ENCODE assay signal across 9 mouse cellular contexts in genomic region chr16:29198461-29198860, GRCm38 (mm10). TPM values are rescaled to one million over a fixed set of nuclear protein-coding genes. Genes with fewer than 3 reads are reported as not detected.
A peak's percentile ranks its signal among the peaks of the same experiment; 100 is the strongest.
DNase-seq lines count a peak whose midpoint lies in the region; ATAC-seq and TF ChIP-seq lines count a peak whose summit lies in the region.
"Had no signal": no experiment of that assay in that cellular context is flagged by ENCODE, and none has a peak within 500 bp of the region (broad histone marks: within the 10 kb centered on the region; RNA-seq: fewer than 3 reads in every experiment).

No protein-coding gene starts in this region.

- peak; percentile 77 for ATAC-seq in intestine, embryonic 14.5 days (replicated peaks; ENCODE audit: low FRiP score, low TSS enrichment, low read depth)
- no peak for ATAC-seq in intestine, postnatal 0 days
- ATAC-seq in heart, embryonic 14.5 days (ENCODE audit: insufficient number of reproducible peaks, insufficient read depth, low FRiP score, low read depth): no peak
- no peak for ATAC-seq in megakaryocyte-erythroid progenitor cell, adult 5-6 weeks (replicated peaks; ENCODE audit: low FRiP score, low TSS enrichment, poor library complexity, severe bottlenecking)

- peak; percentile 61 for DNase-seq in intestine, embryonic 14.5 days (ENCODE audit: low spot score)
- peak; percentile 54 for DNase-seq in embryo, embryonic 11 days
- DNase-seq in lung, postnatal 4 days: peak; percentile 11 to 35
- DNase-seq in thymus, postnatal 14 days: no peak
- no peak for DNase-seq in adrenal gland, postnatal 10 days

- no peaks in the 10 kb centered on the region for H3K9me3 ChIP-seq in intestine, embryonic 14.5 days (ENCODE audit: control insufficient read depth, low read length)
- no peaks in the 10 kb centered on the region for H3K9me3 ChIP-seq in intestine, postnatal 0 days (ENCODE audit: control insufficient read depth)
- H3K9me3 ChIP-seq in heart, embryonic 14.5 days (ENCODE audit: control insufficient read depth, low read length): no peaks in the 10 kb centered on the region
- H3K9me3 ChIP-seq: midbrain, embryonic 12.5 days had no signal

- H3K4me2 ChIP-seq in intestine, embryonic 14.5 days (ENCODE audit: low read length): no peak overlapping the region
- no peak overlapping the region for H3K4me2 ChIP-seq in intestine, postnatal 0 days (replicated peaks; ENCODE audit: low read depth)
- peak overlapping the region; percentile 14; the same call in 1 of the 2 replicates for H3K4me2 ChIP-seq in heart, embryonic 14.5 days (ENCODE audit: low read length)
- H3K4me2 ChIP-seq: midbrain, embryonic 12.5 days had no signal

- H3K9ac ChIP-seq in intestine, embryonic 14.5 days (ENCODE audit: low read length): no peak overlapping the region
- H3K9ac ChIP-seq in intestine, postnatal 0 days (ENCODE audit: low read depth, low read length): no peak overlapping the region
- H3K9ac ChIP-seq in heart, embryonic 14.5 days (ENCODE audit: low read length): no peak overlapping the region
- H3K9ac ChIP-seq: midbrain, embryonic 12.5 days had no signal

- no peak overlapping the region for H3K4me3 ChIP-seq in intestine, embryonic 14.5 days (ENCODE audit: low read depth, low read length)
- no peak overlapping the region for H3K4me3 ChIP-seq in intestine, postnatal 0 days (ENCODE audit: low read depth, low read length)
- no peak overlapping the region for H3K4me3 ChIP-seq in heart, embryonic 14.5 days (ENCODE audit: control insufficient read depth in 1 of 2, insufficient read depth in 1 of 2, low read depth in 1 of 2, low read length in 2 of 2)
- H3K4me3 ChIP-seq: midbrain, embryonic 12.5 days had no signal

- WGBS in intestine, embryonic 14.5 days: 4% methylated on average over 5 of the region's 5 CpGs
- WGBS in intestine, postnatal 0 days: 24% methylated on average over 5 of the region's 5 CpGs
- 4% methylated on average over 5 of the region's 5 CpGs for WGBS in heart, embryonic 14.5 days

- H3K36me3 ChIP-seq in intestine, embryonic 14.5 days (ENCODE audit: control insufficient read depth, insufficient read depth, low read length): no peaks in the 10 kb centered on the region
- H3K36me3 ChIP-seq in intestine, postnatal 0 days (ENCODE audit: control insufficient read depth, insufficient read depth): no peaks in the 10 kb centered on the region
- H3K36me3 ChIP-seq in heart, embryonic 14.5 days (ENCODE audit: control insufficient read depth, insufficient read depth, low read length): no peaks in the 10 kb centered on the region
- H3K36me3 ChIP-seq: midbrain, embryonic 12.5 days had no signal

- no peak for TF ChIP-seq CTCF in intestine, postnatal 0 days (IDR thresholded peaks at IDR 0.05; ENCODE audit: low read depth)

- H3K27me3 ChIP-seq in intestine, embryonic 14.5 days (replicated peaks; ENCODE audit: control insufficient read depth, insufficient read depth, low read length): no peaks in the 10 kb centered on the region
- no peaks in the 10 kb centered on the region for H3K27me3 ChIP-seq in intestine, postnatal 0 days (replicated peaks; ENCODE audit: control insufficient read depth, insufficient read depth, low read length)
- H3K27me3 ChIP-seq in heart, embryonic 14.5 days (ENCODE audit: control insufficient read depth, insufficient read depth, low read length): no peaks in the 10 kb centered on the region
- H3K27me3 ChIP-seq: midbrain, embryonic 12.5 days had no signal

- H3K27ac ChIP-seq in intestine, embryonic 14.5 days (ENCODE audit: low read depth): 0 out of 2 replicates have a peak overlapping the region, but pooled peaks have one; percentile 9
- H3K27ac ChIP-seq in intestine, postnatal 0 days (ENCODE audit: low read depth, low read length): no peak overlapping the region
- H3K27ac ChIP-seq in heart, embryonic 14.5 days (replicated peaks in 1 of 2; ENCODE audit: control insufficient read depth in 1 of 2, insufficient read depth in 1 of 2, low read depth in 2 of 2, low read length in 2 of 2): 0 out of 4 replicates have a peak overlapping the region, but pooled peaks of 1 of the 2 experiments have one; percentile 2
- H3K27ac ChIP-seq: midbrain, embryonic 12.5 days had no signal

- peaks cover 15% of the 10 kb centered on the region for H3K4me1 ChIP-seq in intestine, embryonic 14.5 days (replicated peaks; ENCODE audit: control insufficient read depth, insufficient read depth, low read length)
- H3K4me1 ChIP-seq in intestine, postnatal 0 days (replicated peaks; ENCODE audit: control insufficient read depth, insufficient read depth, low read length): no peaks in the 10 kb centered on the region
- peaks cover 10 to 14% of the 10 kb centered on the region in 2 experiments for H3K4me1 ChIP-seq in heart, embryonic 14.5 days (ENCODE audit: control insufficient read depth in 2 of 2, insufficient read depth in 2 of 2, low read length in 2 of 2)
- H3K4me1 ChIP-seq: midbrain, embryonic 12.5 days had no signal

RNA-seq across cellular contexts. Expression of gene Hrasls, which starts 11.0 kb away (rescaled TPM):
- 0.47 and 1.0 TPM in 2 replicates for polyA plus RNA-seq in intestine, embryonic 14.5 days (2014; fragmentation: Nextera tagmentation; extraction: Ambion mirVana)
- 0.07 and 0.14 TPM in 2 replicates for polyA plus RNA-seq in intestine, postnatal 0 days (2015; fragmentation: Nextera tagmentation; extraction: Ambion mirVana)
- polyA plus RNA-seq in heart, embryonic 14.5 days (2014; fragmentation: Nextera tagmentation; extraction: Ambion mirVana): 2.6 and 3.9 TPM in 2 replicates
- total RNA-seq in megakaryocyte-erythroid progenitor cell, adult 5-6 weeks (2014; fragmentation: Nextera tagmentation): not detected in 2 replicates
- total RNA-seq in megakaryocyte-erythroid progenitor cell, adult 5-6 weeks (2017): not detected in 2 replicates
- total RNA-seq in adrenal gland, postnatal 10 days (2021): 1 to 10 TPM; 1.3 to 3.0 TPM

Comparison
In these comparisons a context has a peak if more than half of its experiments do, and no peak if none do; other contexts are left out.
1. DNase-seq: peak in intestine, embryonic 14.5 days (single experiment), embryo, embryonic 11 days (single experiment) and lung, postnatal 4 days (2 of 2); none in thymus, postnatal 14 days (single experiment) and adrenal gland, postnatal 10 days (single experiment).